Mouse (Mus musculus) left cerebral cortex, adult 18-20 months (tissue): ENCODE results near the gene Ssxb1. TPM values are rescaled to one million over a fixed set of nuclear protein-coding genes. Genes with fewer than 3 reads are reported as not detected.
"Not testable (repeated sequence)": the region's sequence is repeated elsewhere in the genome, so short reads cannot be mapped to it uniquely, and the experiment has no call there.

Source experiments
- DNase-seq, 2 experiments: peaks; one replicate each; pipeline ENCODE4 v3.0.0; 2021 to 2022; ENCODE audit warnings: low spot score in 2 of 2, mixed read lengths in 1 of 2
- long read RNA-seq, 2 experiments: library from polyadenylated mRNA; stranded (forward); transcript quantifications; one replicate each; pipeline ENCODE4 v2.0.0; 2021
- total RNA-seq, 2 experiments: library from RNA; stranded (reverse); gene quantifications; 2 replicates each; pipeline ENCODE4 v1.2.3; 2021

Gene Ssxb1
- total RNA-seq, result not detected
- long read RNA-seq, experiment 1, result 0 reads
- long read RNA-seq, experiment 2, result 0 reads

- DNase-seq, result not testable (repeated sequence)
These were observed at the start of gene Ssxb1 for GRCm38 (mm10) chrX:8413005-8413404. Gene Ssxb1, plus strand, starts transcription at chrX:8413305.

- DNase-seq, result not testable (repeated sequence)
These were observed 46.4 kb upstream of the Ssxb1 start, which contains the start of gene Ssxb9 for GRCm38 (mm10) chrX:8366678-8367077. Gene Ssxb9, plus strand, starts transcription at chrX:8366978.

GRCm38 (mm10) chrX:8461626-8462025 is 48.5 kb downstream of the Ssxb1 start, which contains the start of gene Ssxb2:
Gene Ssxb2, minus strand, starts transcription at chrX:8461726.
- DNase-seq, result not testable (repeated sequence)

Other genes with a start within 250 kb of the Ssxb1 start
- gene Tbc1d25, start 237.1 kb upstream of the Ssxb1 start, total RNA-seq, result 10 to 100 TPM; 16.8 to 18.0 TPM
- 10 to 100 TPM; 32.9 to 36.9 TPM for gene Ebp, start 219.8 kb upstream of the Ssxb1 start, total RNA-seq
- 10 to 100 TPM; 67.6 to 77.9 TPM for gene Porcn, start 206.8 kb upstream of the Ssxb1 start, total RNA-seq
- 10 to 100 TPM; 24.2 to 25.0 TPM for gene Ftsj1, start 160.9 kb upstream of the Ssxb1 start, total RNA-seq
- 1 to 10 TPM; 1.8 to 4.3 TPM for gene Slc38a5, start 142.2 kb upstream of the Ssxb1 start, total RNA-seq
- not detected for gene Ssxb10, start 85.9 kb upstream of the Ssxb1 start, total RNA-seq
- not detected for gene Ssxb9, start 46.3 kb upstream of the Ssxb1 start, total RNA-seq
- not detected for gene Ssxb2, start 48.4 kb downstream of the Ssxb1 start, total RNA-seq
- gene Gm14459, start 111.6 kb downstream of the Ssxb1 start, total RNA-seq, result not detected
- gene Ssxb6, start 134.9 kb downstream of the Ssxb1 start, total RNA-seq, result not detected
- gene Ssxb3, start 178.5 kb downstream of the Ssxb1 start, total RNA-seq, result not detected